Mouse (Mus musculus): Measurements from ENCODE around the gene Capn9.

DNA sequence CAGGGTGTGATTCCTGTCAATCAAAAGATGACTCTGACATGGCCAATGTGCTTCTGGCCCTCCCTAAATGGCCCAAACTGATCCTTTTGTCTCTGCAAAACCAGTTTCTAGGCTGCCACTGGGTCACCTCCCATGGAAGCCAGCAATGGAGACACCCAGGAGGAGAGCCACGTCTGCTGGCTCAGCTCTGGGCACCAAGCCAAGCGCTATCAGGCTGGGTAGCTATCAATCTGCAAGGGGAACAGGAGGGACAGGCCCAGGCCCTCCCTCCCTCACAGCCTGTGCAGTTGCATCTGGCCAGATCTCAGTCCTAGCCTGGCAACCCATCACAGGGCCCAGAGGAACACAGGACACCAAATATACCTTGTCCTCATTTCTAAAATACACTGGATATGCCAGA is 82.5 kb downstream of the Capn9 start:
- TF ChIP-seq GATA1 (IDR thresholded peaks at IDR 0.05; ENCODE audit: low read length) (no peak), TAL1 (IDR thresholded peaks at IDR 0.05; ENCODE audit: low read length) (no peak)

Measured in erythroblast, embryonic 14.5 days (primary cell).